Mouse (Mus musculus) brain, adult 2 months (tissue): ENCODE measurements around the gene Ankrd13d.

ENCODE experiments used
- DNase-seq: peaks from one replicate; pipeline ENCODE4 v3.0.0; 2011; ENCODE audit warnings: low read depth, low spot score

Ankrd13d gene

GRCm38 (mm10) chr19:4227894-4228678, 54.9 kb downstream of the Ankrd13d start:
- peak; percentile 90 for DNase-seq

DNA sequence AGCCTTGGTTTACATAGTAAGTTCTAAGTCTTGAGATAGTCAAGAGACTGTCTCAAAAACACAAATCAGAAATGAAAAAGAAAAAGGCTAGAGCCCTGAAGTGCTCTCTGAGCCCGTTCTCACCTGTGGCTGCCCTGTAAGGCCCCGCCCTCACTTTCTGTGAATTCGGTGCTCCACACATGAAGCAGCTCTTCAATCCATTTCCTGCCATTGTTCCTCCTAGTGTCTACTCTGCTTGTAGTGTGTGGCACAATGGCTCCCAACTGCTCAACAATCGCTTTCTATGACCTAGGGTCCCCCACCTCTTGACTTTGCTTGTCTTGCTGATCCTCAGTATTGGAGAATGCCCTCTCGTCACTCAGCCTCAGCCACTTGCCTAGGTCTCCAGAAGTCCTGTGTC, 55.5 kb downstream of the Ankrd13d start:
- no peak for DNase-seq

DNA sequence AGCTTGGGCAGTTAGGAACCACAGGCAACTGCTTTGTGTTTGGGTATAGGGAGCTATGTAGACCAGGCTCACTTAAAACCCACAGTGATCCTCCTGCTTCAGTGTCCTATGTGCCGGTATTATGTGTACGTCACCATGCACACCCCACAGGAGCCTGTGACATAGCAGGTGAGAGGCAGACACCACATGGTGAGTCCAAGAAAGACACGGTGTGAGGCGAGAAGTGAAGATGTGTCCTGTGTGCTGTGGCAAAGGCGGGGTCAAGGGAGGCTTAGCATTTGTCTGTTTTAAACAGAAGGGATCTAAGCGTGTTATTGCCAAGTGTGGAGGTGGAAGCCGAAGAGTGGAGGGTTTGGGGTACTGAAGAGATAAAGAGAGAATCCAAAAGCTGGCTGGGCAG, 56.2 kb downstream of the Ankrd13d start:
- DNase-seq, result no peak

DNA sequence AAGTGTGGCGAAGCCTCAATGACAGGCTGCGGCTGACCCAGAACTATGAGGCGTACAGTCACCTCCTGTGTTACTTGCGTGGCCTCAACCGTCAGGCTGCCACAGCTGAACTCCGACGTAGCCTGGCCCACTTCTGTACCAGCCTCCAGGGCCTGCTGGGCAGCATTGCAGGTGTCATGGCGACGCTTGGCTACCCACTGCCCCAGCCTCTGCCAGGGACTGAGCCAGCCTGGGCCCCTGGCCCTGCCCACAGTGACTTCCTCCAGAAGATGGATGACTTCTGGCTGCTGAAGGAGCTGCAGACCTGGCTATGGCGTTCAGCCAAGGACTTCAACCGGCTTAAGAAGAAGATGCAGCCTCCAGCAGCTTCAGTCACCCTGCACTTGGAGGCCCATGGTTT, 60.8 kb downstream of the Ankrd13d start:
- DNase-seq, result no peak

- DNase-seq, result no peak
Observed at GRCm38 (mm10) chr19:4220957-4221743, 61.8 kb downstream of the Ankrd13d start.

DNA sequence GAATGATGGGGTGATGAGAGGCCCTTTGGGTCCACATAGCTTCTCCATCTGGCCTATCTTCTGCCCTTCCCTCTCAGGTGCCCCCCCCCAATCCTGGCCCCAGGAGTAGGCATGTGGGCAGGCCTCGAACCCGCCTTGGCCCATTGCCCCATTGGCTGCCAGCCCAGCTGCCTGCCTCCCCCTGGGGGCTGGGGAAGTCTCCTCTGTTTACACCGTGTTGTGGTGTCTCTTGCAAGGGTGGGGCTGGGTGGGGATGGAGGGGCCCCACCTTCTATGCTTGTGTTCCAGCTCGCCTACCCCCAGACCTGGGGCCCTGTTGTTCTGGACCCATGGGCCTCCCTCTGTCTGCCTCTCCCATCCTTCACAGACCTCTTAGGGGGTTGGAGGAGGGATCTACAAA, 62.5 kb downstream of the Ankrd13d start:
- no peak for DNase-seq
